Mouse (Mus musculus) limb, embryonic 14.5 days (tissue): Measurements from ENCODE around the gene Spsb1. TPM values are rescaled to one million over a fixed set of nuclear protein-coding genes. Genes with fewer than 3 reads are reported as not detected.

Experiments used
- ATAC-seq: fragments of 200-750 bp; cut with Nextera tagmentation; 2 replicates; pipeline ENCODE4 v1.8.0; 2017; ENCODE audit warnings: low read depth, moderate number of reproducible peaks, moderate TSS enrichment; ENCODE audit not compliant: low FRiP score
- DNase-seq: peaks from one replicate; pipeline ENCODE4 v3.0.0-alpha.2; 2015; ENCODE audit warnings: low spot score
- H3K27ac ChIP-seq: fragments of 300-500 bp; sonication (generic); replicated peaks from 2 replicates; pipeline ENCODE4 v1.5.1; 2014; ENCODE audit warnings: low read depth, mild to moderate bottlenecking, low read length, moderate library complexity, mixed read lengths
- H3K27me3 ChIP-seq: fragments of 300-500 bp; sonication (generic); 2 replicates; pipeline ENCODE4 v1.6.1; 2014; ENCODE audit warnings: low read length, mixed read lengths; ENCODE audit not compliant: control insufficient read depth, insufficient read depth
- H3K36me3 ChIP-seq: fragments of 300-500 bp; sonication (generic); 2 replicates; pipeline ENCODE4 v1.6.1; 2014; ENCODE audit warnings: mild to moderate bottlenecking, low read length, moderate library complexity, mixed read lengths; ENCODE audit not compliant: control insufficient read depth, insufficient read depth
- H3K4me1 ChIP-seq: fragments of 300-500 bp; sonication (generic); 2 replicates; pipeline ENCODE4 v1.6.1; 2014; ENCODE audit warnings: antibody characterized with exemption, low read length, mixed read lengths; ENCODE audit not compliant: control insufficient read depth, insufficient read depth
- H3K4me2 ChIP-seq: fragments of 300-500 bp; sonication (generic); replicated peaks from 2 replicates; pipeline ENCODE4 v1.6.1; 2014; ENCODE audit warnings: low read depth, mild to moderate bottlenecking, low read length, moderate library complexity; ENCODE audit not compliant: severe bottlenecking
- H3K4me3 ChIP-seq: fragments of 300-500 bp; sonication (generic); replicated peaks from 2 replicates; pipeline ENCODE4 v1.5.1; 2014; ENCODE audit warnings: low read length
- H3K9ac ChIP-seq: fragments of 300-500 bp; sonication (generic); 2 replicates; pipeline ENCODE4 v1.6.1; 2014; ENCODE audit warnings: mild to moderate bottlenecking, low read depth, low read length, moderate library complexity; ENCODE audit not compliant: severe bottlenecking
- H3K9me3 ChIP-seq: fragments of 300-500 bp; sonication (generic); 2 replicates; pipeline ENCODE4 v1.6.1; 2016; ENCODE audit warnings: low read length; ENCODE audit not compliant: control insufficient read depth
- POLR2A ChIP-seq: fragments of 200-500 bp; IDR thresholded peaks from 2 replicates; pipeline ENCODE4 v1.8.0; 2012; ENCODE audit warnings: inconsistent platforms, mild to moderate bottlenecking, moderate library complexity, borderline replicate concordance; ENCODE audit not compliant: insufficient read depth, insufficient read length; ENCODE audit errors: extremely low read depth
- WGBS: fragments of 180-500 bp; shearing (Covaris S2); extraction: QIAGEN DNeasy Blood & Tissue Kit; methylation state at CpG from one replicate; pipeline ENCODE4 v1.1.7; 2014; 5-methylcytosine and 5-hydroxymethylcytosine counted together
- polyA plus RNA-seq, 2 experiments: library from polyadenylated mRNA; depleted of rRNA in 1 of 2; stranded (reverse) in 1 of 2; unstranded in 1 of 2; fragments of >200 nt; fragmentation: Nextera tagmentation in 1 of 2; extraction: Ambion mirVana in 1 of 2; gene quantifications; 2 replicates each; pipeline versions ENCODE4 v1.2.1 to v1.2.3; 2012 to 2014

Spsb1 gene
- polyA plus RNA-seq, 2 experiments: 18.0 to 19.4 TPM

GRCm38 (mm10) chr4:149979819-149980308 lies 25.0 kb upstream of the Spsb1 start:
- WGBS: 6% methylated on average over 12 of the region's 12 CpGs
- H3K4me3 ChIP-seq: no peak overlapping the region
- TF ChIP-seq POLR2A: no peak

GRCm38 (mm10) chr4:149978820-149979219 lies 24.0 kb upstream of the Spsb1 start:
- no peak overlapping the region for H3K9ac ChIP-seq
- H3K9me3 ChIP-seq: no peaks in the 10 kb centered on the region
- no peak for TF ChIP-seq POLR2A
- DNase-seq (no peak), ATAC-seq (no peak)
- 76% methylated on average over 2 of the region's 2 CpGs for WGBS
- peaks cover 25% of the 10 kb centered on the region for H3K36me3 ChIP-seq
- no peak overlapping the region for H3K27ac ChIP-seq
- H3K4me1 ChIP-seq: peaks cover 13% of the 10 kb centered on the region
- no peaks in the 10 kb centered on the region for H3K27me3 ChIP-seq
- no peak overlapping the region for H3K4me2 ChIP-seq
- H3K4me3 ChIP-seq: no peak overlapping the region

More at GRCm38 (mm10) chr4:149979819-149980308, 25.0 kb upstream of the Spsb1 start:
- Histone ChIP-seq H3K9me3 (no peaks in the 10 kb centered on the region), H3K9ac (no peak overlapping the region), H3K36me3 (peaks cover 26% of the 10 kb centered on the region), H3K27me3 (no peaks in the 10 kb centered on the region), H3K4me2 (peak overlapping the region; percentile 33), H3K4me1 (peaks cover 13% of the 10 kb centered on the region), H3K27ac (no peak overlapping the region)
- peak; percentile 84 for DNase-seq
- peak; percentile 62 for ATAC-seq

GRCm38 (mm10) chr4:149977801-149978544 lies 23.1 kb upstream of the Spsb1 start:
- Histone ChIP-seq H3K36me3 (peaks cover 16% of the 10 kb centered on the region; the same call in 1 of the 2 replicates), H3K27me3 (no peaks in the 10 kb centered on the region), H3K4me1 (peaks cover 13% of the 10 kb centered on the region), H3K27ac (0 out of 2 replicates have a peak overlapping the region, but pooled peaks have one; percentile 26), H3K9ac (peak overlapping the region; percentile 25; the same call in 1 of the 2 replicates), H3K4me2 (no peak overlapping the region), H3K4me3 (no peak overlapping the region), H3K9me3 (no peaks in the 10 kb centered on the region)
- TF ChIP-seq POLR2A: no peak
- 0 out of 2 replicates have a peak, but pooled peaks have one; percentile 24 for ATAC-seq
- peak; percentile 80 for DNase-seq
- WGBS: 52% methylated on average over 17 of the region's 17 CpGs

GRCm38 (mm10) chr4:149977181-149977580 lies 22.3 kb upstream of the Spsb1 start:
- no peak for DNase-seq
- Histone ChIP-seq H3K27ac (no peak overlapping the region), H3K4me1 (peaks cover 13% of the 10 kb centered on the region), H3K27me3 (no peaks in the 10 kb centered on the region), H3K36me3 (peaks cover 12% of the 10 kb centered on the region; the same call in 1 of the 2 replicates), H3K9ac (no peak overlapping the region), H3K9me3 (no peaks in the 10 kb centered on the region), H3K4me3 (no peak overlapping the region), H3K4me2 (no peak overlapping the region)
- 55% methylated on average over 6 of the region's 6 CpGs for WGBS
- no peak for ATAC-seq
- no peak for TF ChIP-seq POLR2A

- Histone ChIP-seq H3K9me3 (no peaks in the 10 kb centered on the region), H3K4me3 (no peak overlapping the region), H3K4me2 (no peak overlapping the region), H3K27me3 (no peaks in the 10 kb centered on the region), H3K4me1 (peaks cover 13% of the 10 kb centered on the region), H3K27ac (no peak overlapping the region), H3K9ac (no peak overlapping the region), H3K36me3 (no peaks in the 10 kb centered on the region)
- WGBS: 77% methylated on average over 5 of the region's 5 CpGs
- no peak for ATAC-seq
- DNase-seq: no peak
- no peak for TF ChIP-seq POLR2A
These were observed 20.9 kb upstream of the Spsb1 start for GRCm38 (mm10) chr4:149975730-149976254.
